11 mouse cellular contexts compared by ENCODE assay signal in the genomic region with DNA sequence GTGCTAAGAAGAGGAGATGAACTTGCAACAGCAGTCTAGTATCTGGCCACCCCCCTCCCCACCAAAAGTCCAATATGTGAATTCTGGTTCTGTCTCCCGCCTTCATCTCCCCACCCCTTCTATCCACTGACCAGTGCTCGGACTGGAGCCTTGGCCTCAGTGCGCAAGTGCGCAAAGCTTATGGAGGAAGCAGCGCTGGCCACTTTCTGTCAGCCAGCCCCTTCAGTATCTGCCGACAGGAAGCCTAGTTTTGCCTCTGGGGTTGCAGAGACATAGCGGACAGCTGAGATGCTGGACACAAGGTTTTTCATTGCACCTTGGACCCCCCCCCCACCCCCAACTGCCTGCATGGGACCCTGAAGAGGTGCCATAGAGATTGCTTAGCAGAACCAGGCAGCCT. TPM values are rescaled to one million over a fixed set of nuclear protein-coding genes. Genes with fewer than 3 reads are reported as not detected.
A peak's percentile ranks its signal among the peaks of the same experiment; 100 is the strongest.
DNase-seq lines count a peak whose midpoint lies in the region; ATAC-seq lines count a peak whose summit lies in the region.
"Had no signal": no experiment of that assay in that cellular context is flagged by ENCODE, and none has a peak within 500 bp of the region (broad histone marks: within the 10 kb centered on the region; RNA-seq: fewer than 3 reads in every experiment).

No protein-coding gene starts in this region.

- H3K4me1 ChIP-seq in forebrain, embryonic 12.5 days: peaks cover 41% of the 10 kb centered on the region
- H3K4me1 ChIP-seq in forebrain, embryonic 15.5 days: peaks cover 16% of the 10 kb centered on the region
- H3K4me1 ChIP-seq in midbrain, embryonic 10.5 days: peaks cover 55% of the 10 kb centered on the region

- peak; percentile 43 for DNase-seq in retina, embryonic 14.5 days (ENCODE audit: low spot score)
- DNase-seq in retina, postnatal 1 day: no peak
- peak; percentile 61 for DNase-seq in midbrain, embryonic 10.5 days (ENCODE audit: low spot score)
- DNase-seq in ovary, postnatal 10 days (ENCODE audit: low spot score): no peak
- DNase-seq in lung, postnatal 25 days (ENCODE audit: low spot score): no peak
- DNase-seq in frontal cortex, postnatal 10 days (ENCODE audit: low spot score in 2 of 2): no peak
- DNase-seq: cerebellum, postnatal 14 days; gastrocnemius, postnatal 25 days; lung, adult 18-20 months had no signal

- no peaks in the 10 kb centered on the region for H3K36me3 ChIP-seq in forebrain, embryonic 12.5 days (replicated peaks)
- no peaks in the 10 kb centered on the region for H3K36me3 ChIP-seq in forebrain, embryonic 15.5 days
- no peaks in the 10 kb centered on the region for H3K36me3 ChIP-seq in midbrain, embryonic 10.5 days

- H3K9ac ChIP-seq in forebrain, embryonic 12.5 days: no peak overlapping the region
- no peak overlapping the region for H3K9ac ChIP-seq in forebrain, embryonic 15.5 days (replicated peaks)

- H3K27ac ChIP-seq in forebrain, embryonic 12.5 days: no peak overlapping the region
- no peak overlapping the region for H3K27ac ChIP-seq in forebrain, embryonic 15.5 days (replicated peaks)
- H3K27ac ChIP-seq in midbrain, embryonic 10.5 days (replicated peaks): peak overlapping the region; percentile 49; the same call in 1 of the 2 replicates

- H3K4me2 ChIP-seq in forebrain, embryonic 12.5 days: peak overlapping the region; percentile 38; the same call in 1 of the 2 replicates
- no peak overlapping the region for H3K4me2 ChIP-seq in forebrain, embryonic 15.5 days (replicated peaks)

- peaks cover 100% of the 10 kb centered on the region for H3K27me3 ChIP-seq in forebrain, embryonic 12.5 days
- H3K27me3 ChIP-seq in forebrain, embryonic 15.5 days: peaks cover 99% of the 10 kb centered on the region
- H3K27me3 ChIP-seq in midbrain, embryonic 10.5 days (ENCODE audit: low read depth, poor library complexity, severe bottlenecking): peaks cover 100% of the 10 kb centered on the region

- 0% methylated on average over 7 of the region's 7 CpGs for WGBS in forebrain, embryonic 12.5 days
- WGBS in forebrain, embryonic 15.5 days: under 1% methylated on average over 7 of the region's 7 CpGs
- WGBS in midbrain, embryonic 10.5 days: 2% methylated on average over 7 of the region's 7 CpGs

- H3K4me3 ChIP-seq in forebrain, embryonic 12.5 days (replicated peaks): no peak overlapping the region
- H3K4me3 ChIP-seq in forebrain, embryonic 15.5 days: no peak overlapping the region
- H3K4me3 ChIP-seq in midbrain, embryonic 10.5 days: peak overlapping the region; percentile 48

- no peak for ATAC-seq in forebrain, embryonic 12.5 days (ENCODE audit: low FRiP score)
- no peak for ATAC-seq in forebrain, embryonic 15.5 days (replicated peaks)

- peaks cover 3% of the 10 kb centered on the region; the same call in 1 of the 2 replicates for H3K9me3 ChIP-seq in forebrain, embryonic 12.5 days
- no peaks in the 10 kb centered on the region for H3K9me3 ChIP-seq in forebrain, embryonic 15.5 days
- H3K9me3 ChIP-seq in midbrain, embryonic 10.5 days (replicated peaks): peaks cover 8% of the 10 kb centered on the region; the same call in 1 of the 2 replicates

RNA-seq across cellular contexts. Expression of a gene that starts 8.7 kb away (rescaled TPM):
- 26.9 and 28.0 TPM in 2 replicates for polyA plus RNA-seq in forebrain, embryonic 12.5 days (2016; fragmentation: Nextera tagmentation; extraction: Ambion mirVana)
- polyA plus RNA-seq in forebrain, embryonic 15.5 days (2015; fragmentation: Nextera tagmentation; extraction: Ambion mirVana): 9.3 and 15.0 TPM in 2 replicates
- polyA plus RNA-seq in midbrain, embryonic 10.5 days (2016; fragmentation: Nextera tagmentation; extraction: Ambion mirVana): 3.6 and 4.6 TPM in 2 replicates

Comparison
In these comparisons a context has a peak if more than half of its experiments do, and no peak if none do; other contexts are left out.
1. DNase-seq: peak in retina, embryonic 14.5 days (single experiment) and midbrain, embryonic 10.5 days (single experiment); none in retina, postnatal 1 day (single experiment), ovary, postnatal 10 days (single experiment), lung, postnatal 25 days (single experiment) and frontal cortex, postnatal 10 days (0 of 2).